Mouse (Mus musculus): ENCODE results near the gene Tex2. TPM values are rescaled to one million over a fixed set of nuclear protein-coding genes. Genes with fewer than 3 reads are reported as not detected.
"Not testable (repeated sequence)": the region's sequence is repeated elsewhere in the genome, so short reads cannot be mapped to it uniquely, and the experiment has no call there.

Tex2 gene
- polyA plus RNA-seq, 1 experiment from 2014 or later: 9.2 TPM

- H3K4me3 ChIP-seq (replicated peaks): no peak overlapping the region
- H3K27ac ChIP-seq (replicated peaks): peak overlapping the region; percentile 65; the same call in 1 of the 2 replicates
- WGBS (ENCODE audit: insufficient replicate concordance): 56% methylated on average over 7 of the region's 7 CpGs
- no peaks in the 10 kb centered on the region for H3K27me3 ChIP-seq
- ATAC-seq (ENCODE audit: insufficient read depth): peak; percentile 56
- H3K4me2 ChIP-seq: no peak overlapping the region
- H3K9me3 ChIP-seq (replicated peaks): no peaks in the 10 kb centered on the region
- no peak overlapping the region for H3K9ac ChIP-seq
- no peaks in the 10 kb centered on the region for H3K36me3 ChIP-seq (replicated peaks)
- peaks cover 13% of the 10 kb centered on the region for H3K4me1 ChIP-seq (replicated peaks)
Observed at GRCm38 (mm10) chr11:106492984-106493669, 120.1 kb downstream of the Tex2 start.

- Histone ChIP-seq H3K27ac (replicated peaks) (no peak overlapping the region), H3K27me3 (no peaks in the 10 kb centered on the region), H3K4me1 (replicated peaks) (peaks cover 21% of the 10 kb centered on the region), H3K4me2 (no peak overlapping the region), H3K9ac (no peak overlapping the region), H3K36me3 (replicated peaks) (no peaks in the 10 kb centered on the region), H3K4me3 (replicated peaks) (no peak overlapping the region), H3K9me3 (replicated peaks) (no peaks in the 10 kb centered on the region)
- 0% methylated on average over 3 of the region's 3 CpGs for WGBS (ENCODE audit: insufficient replicate concordance)
- no peak for ATAC-seq (ENCODE audit: insufficient read depth)
Observed at GRCm38 (mm10) chr11:106491393-106491792, 121.8 kb downstream of the Tex2 start.

- not testable (repeated sequence) for H3K27me3 ChIP-seq; H3K27ac ChIP-seq (replicated peaks); H3K9me3 ChIP-seq (replicated peaks); H3K9ac ChIP-seq; H3K36me3 ChIP-seq (replicated peaks); ATAC-seq (ENCODE audit: insufficient read depth); H3K4me2 ChIP-seq; H3K4me3 ChIP-seq (replicated peaks)
- H3K4me1 ChIP-seq (replicated peaks): peaks cover 27% of the 10 kb centered on the region
- WGBS (ENCODE audit: insufficient replicate concordance): 63% methylated on average over 6 of the region's 6 CpGs
Observed at GRCm38 (mm10) chr11:106490600-106490999, 122.6 kb downstream of the Tex2 start.

- no peak overlapping the region for H3K4me2 ChIP-seq
- H3K9me3 ChIP-seq (replicated peaks): no peaks in the 10 kb centered on the region
- no peak for ATAC-seq (ENCODE audit: insufficient read depth)
- no peak overlapping the region for H3K9ac ChIP-seq
- no peaks in the 10 kb centered on the region for H3K36me3 ChIP-seq (replicated peaks)
- no peaks in the 10 kb centered on the region for H3K27me3 ChIP-seq
- no peak overlapping the region for H3K4me3 ChIP-seq (replicated peaks)
- H3K4me1 ChIP-seq (replicated peaks): peaks cover 31% of the 10 kb centered on the region
- 66% methylated on average over 10 of the region's 10 CpGs for WGBS (ENCODE audit: insufficient replicate concordance)
- H3K27ac ChIP-seq (replicated peaks): no peak overlapping the region
Observed at GRCm38 (mm10) chr11:106490057-106490456, 123.2 kb downstream of the Tex2 start.

GRCm38 (mm10) chr11:106489036-106489693 lies 124.1 kb downstream of the Tex2 start:
- 54% methylated on average over 7 of the region's 7 CpGs for WGBS (ENCODE audit: insufficient replicate concordance)
- Histone ChIP-seq H3K4me1 (replicated peaks) (peaks cover 31% of the 10 kb centered on the region), H3K4me2 (no peak overlapping the region), H3K9me3 (replicated peaks) (no peaks in the 10 kb centered on the region), H3K4me3 (replicated peaks) (no peak overlapping the region), H3K36me3 (replicated peaks) (no peaks in the 10 kb centered on the region), H3K9ac (no peak overlapping the region), H3K27ac (replicated peaks) (no peak overlapping the region), H3K27me3 (no peaks in the 10 kb centered on the region)
- ATAC-seq (ENCODE audit: insufficient read depth): no peak

- Histone ChIP-seq H3K36me3 (replicated peaks) (no peaks in the 10 kb centered on the region), H3K4me3 (replicated peaks) (peak overlapping the region; percentile 99), H3K9ac (peak overlapping the region; percentile 31), H3K4me1 (replicated peaks) (peaks cover 32% of the 10 kb centered on the region), H3K9me3 (replicated peaks) (no peaks in the 10 kb centered on the region), H3K27ac (replicated peaks) (peak overlapping the region; percentile 55), H3K4me2 (peak overlapping the region; percentile 79), H3K27me3 (no peaks in the 10 kb centered on the region)
- peak; percentile 36 for ATAC-seq (ENCODE audit: insufficient read depth)
- 12% methylated on average over 17 of the region's 17 CpGs for WGBS (ENCODE audit: insufficient replicate concordance)
Observed at GRCm38 (mm10) chr11:106488126-106488561, 125.1 kb downstream of the Tex2 start.

GRCm38 (mm10) chr11:106487733-106488115 lies 125.5 kb downstream of the Tex2 start, which contains the start of gene Ern1:
Gene Ern1 (minus strand): TSS chr11:106487852.
- H3K9ac ChIP-seq: peak within 1 kb of the TSS; percentile 97
- H3K27me3 ChIP-seq: no peaks in the 10 kb centered on the region
- peak within 1 kb of the TSS; percentile 99 for H3K4me3 ChIP-seq (replicated peaks)
- H3K4me2 ChIP-seq: peak within 1 kb of the TSS; percentile 79
- H3K9me3 ChIP-seq (replicated peaks): no peaks in the 10 kb centered on the region
- no peaks in the 10 kb centered on the region for H3K36me3 ChIP-seq (replicated peaks)
- WGBS (ENCODE audit: insufficient replicate concordance): 1% methylated on average over 28 of the region's 28 CpGs
- H3K27ac ChIP-seq (replicated peaks): peak within 1 kb of the TSS; percentile 95
- ATAC-seq (ENCODE audit: insufficient read depth): peak; percentile 97
- peaks cover 36% of the 10 kb centered on the region for H3K4me1 ChIP-seq (replicated peaks)

GRCm38 (mm10) chr11:106486866-106487732 lies 126.1 kb downstream of the Tex2 start:
- Histone ChIP-seq H3K27ac (replicated peaks) (peak overlapping the region; percentile 95), H3K9ac (peak overlapping the region; percentile 97), H3K4me1 (replicated peaks) (peaks cover 38% of the 10 kb centered on the region), H3K27me3 (no peaks in the 10 kb centered on the region), H3K4me2 (peak overlapping the region; percentile 79), H3K36me3 (replicated peaks) (no peaks in the 10 kb centered on the region), H3K4me3 (replicated peaks) (peak overlapping the region; percentile 99), H3K9me3 (replicated peaks) (no peaks in the 10 kb centered on the region)
- ATAC-seq (ENCODE audit: insufficient read depth): peak; percentile 72
- under 1% methylated on average over 79 of the region's 86 CpGs for WGBS (ENCODE audit: insufficient replicate concordance)

- Histone ChIP-seq H3K9me3 (replicated peaks) (no peaks in the 10 kb centered on the region), H3K4me3 (replicated peaks) (peak overlapping the region; percentile 99), H3K9ac (peak overlapping the region; percentile 97), H3K4me1 (replicated peaks) (peaks cover 43% of the 10 kb centered on the region), H3K4me2 (peak overlapping the region; percentile 79), H3K36me3 (replicated peaks) (no peaks in the 10 kb centered on the region), H3K27ac (replicated peaks) (peak overlapping the region; percentile 95), H3K27me3 (no peaks in the 10 kb centered on the region)
- 10% methylated on average over 16 of the region's 16 CpGs for WGBS (ENCODE audit: insufficient replicate concordance)
- ATAC-seq (ENCODE audit: insufficient read depth): no peak
Observed at GRCm38 (mm10) chr11:106486042-106486865, 127.0 kb downstream of the Tex2 start.

- no peaks in the 10 kb centered on the region for H3K36me3 ChIP-seq (replicated peaks)
- ATAC-seq (ENCODE audit: insufficient read depth): no peak
- WGBS (ENCODE audit: insufficient replicate concordance): 37% methylated on average over 4 of the region's 4 CpGs
- H3K27ac ChIP-seq (replicated peaks): peak overlapping the region; percentile 81
- no peaks in the 10 kb centered on the region for H3K9me3 ChIP-seq (replicated peaks)
- no peaks in the 10 kb centered on the region for H3K27me3 ChIP-seq
- H3K9ac ChIP-seq: peak overlapping the region; percentile 97; the same call in 1 of the 2 replicates
- H3K4me3 ChIP-seq (replicated peaks): peak overlapping the region; percentile 99
- H3K4me1 ChIP-seq (replicated peaks): peaks cover 43% of the 10 kb centered on the region
- peak overlapping the region; percentile 79 for H3K4me2 ChIP-seq
Observed at GRCm38 (mm10) chr11:106485611-106486010, 127.6 kb downstream of the Tex2 start.

Data from liver, embryonic 15.5 days (tissue).